Mouse (Mus musculus): Measurements from ENCODE around the gene Cdh9. TPM values are rescaled to one million over a fixed set of nuclear protein-coding genes. Genes with fewer than 3 reads are reported as not detected.

Cdh9 gene
- polyA plus RNA-seq, 1 experiment, result 10.8 TPM

- no peak for TF ChIP-seq CTCF (IDR thresholded peaks at IDR 0.05; ENCODE audit: extremely low read depth, insufficient read depth, low read length)
- TF ChIP-seq POLR2A (IDR thresholded peaks at IDR 0.05; ENCODE audit: extremely low read depth, insufficient read depth, low read length), result no peak
- H3K4me1 ChIP-seq (ENCODE audit: control insufficient read depth, insufficient read depth, low read length), result no peaks in the 10 kb centered on the region
- H3K4me3 ChIP-seq (ENCODE audit: insufficient read depth, low read length), result no peak overlapping the region
Observed at GRCm38 (mm10) chr15:16810787-16811186, 82.2 kb downstream of the Cdh9 start.

GRCm38 (mm10) chr15:16814035-16814434 is 85.5 kb downstream of the Cdh9 start:
- no peak overlapping the region for H3K4me3 ChIP-seq (ENCODE audit: insufficient read depth, low read length)
- TF ChIP-seq POLR2A (IDR thresholded peaks at IDR 0.05; ENCODE audit: extremely low read depth, insufficient read depth, low read length) (no peak), CTCF (IDR thresholded peaks at IDR 0.05; ENCODE audit: extremely low read depth, insufficient read depth, low read length) (no peak)
- no peak overlapping the region for H3K27ac ChIP-seq (ENCODE audit: insufficient read depth, low read length)
- H3K4me1 ChIP-seq (ENCODE audit: control insufficient read depth, insufficient read depth, low read length), result no peaks in the 10 kb centered on the region

More at GRCm38 (mm10) chr15:16810787-16811186, 82.2 kb downstream of the Cdh9 start:
- no peak overlapping the region for H3K27ac ChIP-seq (ENCODE audit: insufficient read depth, low read length)

GRCm38 (mm10) chr15:16834761-16835160 is 106.2 kb downstream of the Cdh9 start:
- H3K4me1 ChIP-seq (ENCODE audit: control insufficient read depth, insufficient read depth, low read length), result no peaks in the 10 kb centered on the region
- no peak overlapping the region for H3K27ac ChIP-seq (ENCODE audit: insufficient read depth, low read length)
- TF ChIP-seq CTCF (IDR thresholded peaks at IDR 0.05; ENCODE audit: extremely low read depth, insufficient read depth, low read length), result no peak
- TF ChIP-seq POLR2A (IDR thresholded peaks at IDR 0.05; ENCODE audit: extremely low read depth, insufficient read depth, low read length), result no peak
- no peak overlapping the region for H3K4me3 ChIP-seq (ENCODE audit: insufficient read depth, low read length)

GRCm38 (mm10) chr15:16882542-16882941 is 154.0 kb downstream of the Cdh9 start:
- TF ChIP-seq CTCF (IDR thresholded peaks at IDR 0.05; ENCODE audit: extremely low read depth, insufficient read depth, low read length) (no peak), POLR2A (IDR thresholded peaks at IDR 0.05; ENCODE audit: extremely low read depth, insufficient read depth, low read length) (no peak)
- H3K4me3 ChIP-seq (ENCODE audit: insufficient read depth, low read length), result no peak overlapping the region
- H3K4me1 ChIP-seq (ENCODE audit: control insufficient read depth, insufficient read depth, low read length), result no peaks in the 10 kb centered on the region
- no peak overlapping the region for H3K27ac ChIP-seq (ENCODE audit: insufficient read depth, low read length)

- TF ChIP-seq POLR2A (IDR thresholded peaks at IDR 0.05; ENCODE audit: extremely low read depth, insufficient read depth, low read length) (no peak), CTCF (IDR thresholded peaks at IDR 0.05; ENCODE audit: extremely low read depth, insufficient read depth, low read length) (no peak)
- H3K4me3 ChIP-seq (ENCODE audit: insufficient read depth, low read length), result no peak overlapping the region
- no peaks in the 10 kb centered on the region for H3K4me1 ChIP-seq (ENCODE audit: control insufficient read depth, insufficient read depth, low read length)
- H3K27ac ChIP-seq (ENCODE audit: insufficient read depth, low read length), result no peak overlapping the region
Observed at GRCm38 (mm10) chr15:16896674-16897073, 168.1 kb downstream of the Cdh9 start.

Data from cortical plate, adult 2 months (tissue).